Mouse (Mus musculus): Measurements from ENCODE around the gene Atp6v1g2. TPM values are rescaled to one million over a fixed set of nuclear protein-coding genes. Genes with fewer than 3 reads are reported as not detected.

Atp6v1g2 gene
- 1.8 and 3.2 TPM in 2 replicates for total RNA-seq (2023)

DNA sequence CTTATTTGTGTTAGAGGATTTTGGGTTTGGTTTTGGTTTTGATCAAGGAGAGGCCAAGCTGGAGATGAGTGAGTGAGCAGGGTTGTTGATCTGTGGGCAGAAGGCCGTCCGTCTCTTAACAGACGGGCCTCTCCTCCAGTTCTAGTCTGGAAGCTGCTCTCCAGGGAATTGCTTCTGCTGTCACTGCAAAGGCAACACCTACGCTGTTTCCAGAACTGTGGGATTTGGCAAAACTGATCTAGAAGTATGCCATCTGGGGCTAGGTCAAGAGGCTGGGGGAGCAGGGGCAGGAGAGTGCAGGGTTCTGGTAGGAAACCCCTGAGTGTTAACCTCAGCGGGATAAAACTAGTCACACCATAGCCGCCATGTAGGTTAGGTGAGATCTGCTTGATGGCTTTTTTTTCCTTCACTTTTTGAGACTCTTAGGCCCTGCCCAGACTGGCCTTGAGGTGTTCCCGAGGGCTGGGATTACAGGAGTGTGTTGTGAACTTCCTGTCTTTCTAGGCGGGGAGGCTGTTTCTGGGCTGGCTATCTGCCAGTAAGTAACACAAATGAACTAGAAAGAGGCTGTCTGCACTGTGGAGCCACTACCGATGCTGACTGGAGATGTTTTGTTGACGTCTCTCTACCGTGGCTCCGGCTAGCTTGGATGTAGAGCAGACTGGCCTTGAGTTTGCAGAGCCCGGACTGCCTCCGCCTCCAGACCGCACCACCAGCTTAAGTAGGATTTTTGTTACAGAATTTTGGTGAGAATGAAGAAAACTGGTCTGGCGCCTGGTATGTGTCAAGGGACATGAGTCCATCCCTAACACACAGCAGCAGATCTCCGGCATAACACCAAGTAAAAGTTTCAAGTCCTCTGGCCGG, at the start of gene Atp6v1g2:
Gene Atp6v1g2 (plus strand): TSS at position 547 of the 867 bp plus-strand sequence.

DNA sequence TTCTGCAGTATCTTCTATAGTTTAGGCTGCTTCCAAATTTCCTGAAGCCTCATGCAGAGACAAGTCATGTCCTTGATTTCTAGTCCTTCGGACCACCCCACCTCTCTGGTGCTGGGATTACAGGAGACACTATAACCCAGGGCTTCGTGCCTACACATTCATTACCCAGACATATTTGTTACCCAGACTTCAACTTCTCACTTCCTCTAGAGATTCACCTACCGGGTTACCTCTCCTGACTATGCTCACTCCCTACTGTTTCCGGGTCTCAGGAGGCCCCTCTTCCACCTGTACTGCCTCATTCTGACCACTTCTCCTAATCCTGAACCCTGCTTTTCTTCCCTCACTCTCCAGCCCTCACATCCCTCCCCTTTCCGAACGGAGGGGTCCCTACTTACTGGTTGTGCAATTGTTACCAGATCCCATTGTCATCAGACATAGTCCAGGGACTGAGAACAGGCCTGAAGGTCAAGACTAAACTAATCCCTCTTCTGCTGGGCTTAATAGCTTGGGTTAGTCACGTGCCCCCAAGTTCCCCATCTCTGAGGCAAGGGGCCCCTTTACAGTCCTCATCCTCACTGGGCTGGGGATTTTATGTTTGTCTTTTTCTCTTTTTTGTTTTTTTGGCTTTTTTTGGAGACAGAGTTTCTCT, 45.4 kb upstream of the Atp6v1g2 start, which contains the start of gene Lst1:
Gene Lst1 (minus strand): TSS at position 481 of the 652 bp plus-strand sequence.

DNA sequence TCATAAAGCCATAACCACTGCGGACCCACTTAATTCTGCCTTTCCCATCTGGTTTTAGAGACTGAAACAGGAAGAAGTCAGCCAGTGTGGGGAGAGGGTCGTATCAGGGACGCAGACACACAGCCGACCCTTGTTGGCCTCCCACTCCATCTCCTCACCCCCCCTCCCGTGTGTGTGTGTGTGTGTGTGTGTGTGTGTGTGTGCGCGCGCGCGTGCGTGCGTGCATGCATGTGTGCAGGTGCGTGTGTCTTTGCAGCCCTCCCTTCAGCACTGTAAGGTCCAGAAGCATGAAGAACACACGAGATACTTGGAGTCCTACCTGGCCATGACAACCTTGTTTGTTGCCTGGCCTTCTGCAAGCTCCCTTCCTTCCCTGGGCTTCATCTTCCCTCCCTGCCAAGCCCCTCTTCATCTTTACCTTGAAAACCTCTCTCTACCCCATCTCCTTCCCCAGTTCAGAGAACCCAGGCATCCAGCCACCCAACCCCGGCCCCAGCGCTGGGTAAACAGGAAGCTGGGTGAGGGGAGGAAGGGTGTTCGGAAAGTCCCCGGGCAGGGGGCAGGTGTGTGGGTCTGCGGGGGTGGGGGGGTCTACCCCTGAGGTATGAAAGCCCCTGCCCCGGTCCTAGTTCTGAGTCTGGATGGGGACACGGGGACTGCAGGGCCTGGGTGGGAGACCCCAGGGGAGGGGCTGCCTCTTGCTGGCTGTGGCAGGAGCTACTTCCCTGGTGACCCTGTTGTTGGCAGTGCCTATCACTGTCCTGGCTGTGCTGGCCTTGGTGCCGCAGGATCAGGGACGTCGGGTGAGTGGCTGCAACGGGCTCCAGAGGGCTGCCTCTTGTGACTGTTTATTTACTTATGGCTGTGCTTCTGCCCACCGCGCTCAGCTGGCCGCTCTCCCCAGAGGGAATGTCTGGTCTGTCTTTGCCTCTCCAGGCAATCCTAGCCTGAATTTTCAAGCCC, 39.3 kb upstream of the Atp6v1g2 start, which contains the start of gene Ltb:
Gene Ltb (plus strand): TSS at position 559 of the 963 bp plus-strand sequence.

DNA sequence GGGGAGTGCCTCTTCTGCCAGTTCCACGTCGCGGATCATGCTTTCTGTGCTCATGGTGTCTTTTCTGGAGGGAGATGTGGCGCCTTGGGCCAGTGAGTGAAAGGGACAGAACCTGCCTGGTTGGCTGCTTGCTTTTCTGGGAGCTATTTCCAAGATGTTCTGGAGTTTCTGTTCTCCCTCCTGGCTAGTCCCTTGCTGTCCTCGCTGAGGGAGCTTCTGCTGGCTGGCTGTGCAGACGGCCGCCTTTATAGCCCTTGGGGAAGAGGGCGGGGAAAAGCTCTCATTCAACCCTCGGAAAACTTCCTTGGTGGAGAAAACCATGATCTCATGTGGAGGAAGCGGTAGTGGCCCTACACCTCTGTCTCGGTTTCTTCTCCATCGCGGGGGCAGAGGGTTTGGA, 31.7 kb upstream of the Atp6v1g2 start, which contains the start of gene Tnf:
Gene Tnf (minus strand): TSS at position 221 of the 400 bp plus-strand sequence.

DNA sequence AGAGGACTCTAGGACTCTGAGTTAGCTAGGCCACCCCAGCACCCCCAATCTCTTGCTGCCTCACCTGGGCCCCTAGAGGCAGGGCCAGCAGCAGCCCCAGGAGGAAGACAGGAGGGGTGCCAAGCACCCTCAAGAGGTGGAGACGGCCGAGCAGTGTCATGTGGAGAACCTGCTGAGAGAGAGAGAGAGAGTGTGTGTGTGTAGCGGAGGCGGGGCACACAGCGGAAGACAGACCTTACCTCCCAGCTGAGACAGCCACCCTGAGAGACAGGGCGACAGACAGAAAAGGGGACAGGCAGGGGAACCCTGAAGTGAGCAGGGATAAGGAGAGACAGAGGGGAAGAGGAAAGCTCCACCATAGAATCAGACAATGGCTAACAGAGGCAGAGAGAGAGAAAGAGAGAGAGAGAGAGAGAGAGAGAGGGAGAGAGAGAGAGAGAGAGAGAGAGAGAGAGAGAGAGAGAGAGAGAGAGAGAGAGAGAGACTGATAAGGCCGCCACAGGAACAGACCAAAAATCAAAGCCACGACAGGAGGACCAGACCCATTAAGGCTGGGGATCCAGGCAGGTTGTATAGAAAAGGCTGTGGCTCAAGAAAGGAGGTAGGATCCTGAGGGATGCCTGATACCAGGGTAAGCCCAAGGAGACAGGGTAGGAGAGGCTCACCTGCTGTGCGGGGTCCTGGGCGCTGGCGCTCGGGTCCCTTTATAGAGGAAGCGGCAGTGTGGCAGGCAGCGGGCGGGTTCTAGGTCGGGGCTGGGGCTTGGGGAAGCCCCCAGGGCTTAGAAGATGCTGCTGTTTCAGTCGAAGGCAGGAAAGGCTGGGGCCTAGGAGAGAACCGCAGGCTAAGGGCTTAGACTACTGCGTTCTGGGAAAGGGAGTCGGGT, 28.7 kb upstream of the Atp6v1g2 start, which contains the start of gene Lta:
Gene Lta (minus strand): TSS at position 858 of the 886 bp plus-strand sequence.

DNA sequence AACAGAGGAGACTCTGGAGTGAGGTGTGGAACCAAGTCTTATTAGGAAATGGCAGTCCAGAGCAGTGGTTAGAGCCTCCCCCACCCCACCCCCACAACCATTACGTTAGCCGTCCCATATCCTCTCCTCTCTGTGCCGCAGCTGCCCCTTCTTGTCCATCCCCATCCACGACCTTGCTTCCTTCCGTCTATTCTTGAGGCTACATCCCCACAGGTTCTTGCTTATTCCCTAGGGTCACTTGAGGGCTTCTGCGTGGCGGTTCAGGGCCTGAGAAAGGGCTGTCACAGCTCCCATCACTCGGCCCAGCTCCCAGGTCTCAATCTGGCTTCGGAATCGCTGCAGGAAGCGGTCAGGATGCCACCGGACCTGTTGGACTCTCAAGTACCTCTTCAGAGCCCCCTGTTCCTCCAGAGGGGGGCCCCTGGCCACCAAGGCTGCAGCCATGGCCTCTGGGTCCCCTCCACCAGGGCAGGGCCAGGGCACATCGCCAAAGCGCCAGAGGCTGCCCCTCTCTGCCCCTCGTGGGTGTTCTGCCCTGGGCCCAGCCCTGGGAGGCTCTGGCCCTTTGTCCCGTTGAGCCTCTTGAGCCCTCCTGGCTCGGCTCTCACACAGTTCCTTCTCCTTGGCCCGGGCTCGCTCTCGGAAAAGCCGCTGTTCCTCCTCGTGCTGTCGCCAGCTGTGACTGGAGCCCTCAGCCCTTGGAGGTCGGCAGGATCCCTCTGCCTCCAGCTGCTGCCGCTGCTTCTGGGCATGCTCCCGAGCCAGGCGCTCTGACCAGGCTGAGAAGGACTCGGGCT, 13.1 kb upstream of the Atp6v1g2 start, which contains the start of gene Gm16181:
Gene Gm16181 (plus strand): TSS at position 679 of the 797 bp plus-strand sequence.

DNA sequence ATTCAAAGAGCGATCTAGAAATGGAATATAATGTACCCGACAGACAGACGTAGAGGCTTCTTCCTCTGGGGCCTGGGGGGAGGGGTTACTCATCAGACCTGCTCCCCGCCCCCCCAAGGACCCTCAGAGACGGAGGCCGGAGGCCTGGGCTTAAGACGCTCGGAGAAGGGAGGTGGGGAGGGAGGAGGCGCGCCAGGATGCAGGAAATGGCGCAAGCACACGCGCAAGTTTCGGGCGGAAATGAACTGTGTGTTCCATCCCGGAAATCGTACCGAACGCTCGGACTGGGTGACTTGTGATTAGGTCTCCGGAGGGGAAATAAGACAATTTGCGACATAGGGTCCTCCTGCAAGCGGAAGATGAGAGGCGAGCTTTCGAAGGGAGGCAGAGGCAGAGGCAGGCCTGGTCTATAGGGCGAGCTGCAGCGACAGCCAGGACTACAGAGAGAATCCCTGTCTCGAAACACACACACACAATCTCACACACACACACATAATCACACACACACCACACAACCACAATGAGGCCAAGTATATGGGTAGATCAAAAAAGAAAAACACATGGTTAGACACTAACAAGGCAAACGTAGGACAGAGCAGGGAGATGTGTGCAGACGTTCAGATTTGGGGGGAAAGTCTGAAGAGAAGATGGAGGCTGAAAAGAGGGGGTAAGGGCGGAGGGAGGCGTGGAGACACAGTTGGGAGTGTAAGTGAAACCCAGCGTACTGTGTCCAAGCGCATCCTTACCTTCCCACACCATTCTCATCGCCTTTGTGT, 2.3 kb downstream of the Atp6v1g2 start, which contains the start of gene Nfkbil1:
Gene Nfkbil1 (minus strand): TSS at position 179 of the 776 bp plus-strand sequence.

DNA sequence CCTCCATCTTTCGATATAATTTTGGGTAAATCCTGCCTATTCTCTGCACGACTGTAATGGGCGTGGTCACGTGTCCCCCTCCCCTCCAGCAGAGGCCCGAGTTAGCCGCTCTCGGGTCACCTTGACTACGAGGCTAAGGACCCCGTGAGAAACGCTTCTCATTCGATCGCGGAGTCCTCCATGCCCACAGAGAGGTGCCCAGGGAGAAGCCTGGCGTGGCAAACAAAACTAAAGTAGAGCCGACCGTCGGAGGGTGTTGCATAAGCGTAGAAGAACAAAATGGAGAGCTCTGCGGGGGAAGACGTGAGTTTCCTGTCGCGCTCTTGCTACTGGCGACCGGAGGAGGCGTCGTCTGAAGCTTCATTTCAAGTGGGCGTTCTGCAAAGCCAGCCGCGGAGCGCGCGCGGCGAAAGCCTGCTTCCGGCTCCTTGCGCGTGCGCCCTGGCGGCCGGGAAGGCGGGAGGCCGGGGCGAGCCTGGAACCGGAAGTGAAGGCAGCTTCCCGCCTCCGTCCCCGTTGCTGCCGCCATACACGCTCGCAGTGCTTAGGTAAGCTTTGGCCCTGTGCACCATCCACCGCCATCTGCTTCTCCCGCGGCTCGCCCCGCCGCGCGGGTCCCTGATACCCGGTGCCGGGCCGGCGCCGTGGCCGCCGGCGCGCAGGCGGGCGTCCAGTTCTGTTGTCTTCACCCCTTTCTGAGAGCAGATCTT, 8.0 kb downstream of the Atp6v1g2 start, which contains the start of gene Ddx39b:
Gene Ddx39b (plus strand): TSS at position 442 of the 710 bp plus-strand sequence.

DNA sequence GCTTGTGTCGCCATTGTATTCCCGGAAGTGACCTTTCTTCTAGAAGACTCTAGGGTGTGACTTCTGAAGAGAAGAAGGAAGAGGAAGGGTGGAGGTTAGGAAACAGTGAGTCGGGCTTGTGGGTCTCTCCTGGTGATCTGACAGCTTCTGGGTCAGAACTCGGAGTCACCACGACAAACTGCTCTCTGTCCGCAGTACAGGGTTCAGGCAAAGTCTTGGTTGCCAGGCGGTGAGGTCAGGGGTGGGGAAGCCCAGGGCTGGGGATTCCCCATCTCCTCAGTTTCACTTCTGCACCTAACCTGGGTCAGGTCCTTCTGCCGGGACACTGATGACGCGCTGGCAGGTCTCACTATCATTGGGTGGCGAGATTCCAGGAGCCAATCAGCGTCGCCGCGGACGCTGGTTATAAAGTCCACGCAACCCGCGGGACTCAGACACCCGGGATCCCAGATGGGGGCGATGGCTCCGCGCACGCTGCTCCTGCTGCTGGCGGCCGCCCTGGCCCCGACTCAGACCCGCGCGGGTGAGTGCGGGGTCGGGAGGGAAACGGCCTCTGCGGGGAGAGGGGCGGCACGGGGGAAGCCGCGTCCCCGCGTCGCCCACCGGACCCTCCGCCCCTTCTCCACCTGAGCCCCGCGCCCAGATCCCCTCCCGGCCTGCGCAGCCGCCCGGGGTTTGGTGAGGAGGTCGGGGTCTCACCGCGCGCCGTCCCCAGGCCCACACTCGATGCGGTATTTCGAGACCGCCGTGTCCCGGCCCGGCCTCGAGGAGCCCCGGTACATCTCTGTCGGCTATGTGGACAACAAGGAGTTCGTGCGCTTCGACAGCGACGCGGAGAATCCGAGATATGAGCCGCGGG, 29.4 kb downstream of the Atp6v1g2 start, which contains the start of gene H2-D1:
Gene H2-D1 (plus strand): TSS at position 67 of the 859 bp plus-strand sequence.

Other genes with a start within 250 kb of the Atp6v1g2 start
- 51.6 and 57.8 TPM in 2 replicates for gene Vars, start 232.7 kb upstream of the Atp6v1g2 start, total RNA-seq (2023)
- gene Vwa7, start 217.1 kb upstream of the Atp6v1g2 start, total RNA-seq (2023): 0.09 TPM in 1 of 2 replicates, not detected in the other
- 0.86 and 1.9 TPM in 2 replicates for gene Sapcd1, start 205.6 kb upstream of the Atp6v1g2 start, total RNA-seq (2023)
- 3.5 and 11.1 TPM in 2 replicates for gene Msh5, start 186.9 kb upstream of the Atp6v1g2 start, total RNA-seq (2023)
- 248 and 288 TPM in 2 replicates for gene Clic1, start 183.7 kb upstream of the Atp6v1g2 start, total RNA-seq (2023)
- 1.4 and 2.6 TPM in 2 replicates for gene Ddah2, start 174.6 kb upstream of the Atp6v1g2 start, total RNA-seq (2023)
- not detected in 2 replicates for gene Ly6g6c, start 168.3 kb upstream of the Atp6v1g2 start, total RNA-seq (2023)
- gene Mpig6b, start 167.5 kb upstream of the Atp6v1g2 start, total RNA-seq (2023): 0.47 TPM in 1 of 2 replicates, not detected in the other
- not detected in 2 replicates for gene Ly6g6e, start 156.8 kb upstream of the Atp6v1g2 start, total RNA-seq (2023)
- not detected in 2 replicates for gene Ly6g6d, start 155.6 kb upstream of the Atp6v1g2 start, total RNA-seq (2023)
- 1.1 TPM in 1 of 2 replicates, not detected in the other for gene Ly6g6f, start 148.1 kb upstream of the Atp6v1g2 start, total RNA-seq (2023)
- 44.4 and 57.6 TPM in 2 replicates for gene Abhd16a, start 144.4 kb upstream of the Atp6v1g2 start, total RNA-seq (2023)
- gene Ly6g5c, start 125.4 kb upstream of the Atp6v1g2 start, total RNA-seq (2023): not detected in 2 replicates
- 13.3 and 14.5 TPM in 2 replicates for gene Ly6g5b, start 118.2 kb upstream of the Atp6v1g2 start, total RNA-seq (2023)
- gene Gpank1, start 112.2 kb upstream of the Atp6v1g2 start, total RNA-seq (2023): 36.0 and 50.1 TPM in 2 replicates
- gene Csnk2b, start 111.6 kb upstream of the Atp6v1g2 start, total RNA-seq (2023): 135 and 169 TPM in 2 replicates
- gene D17H6S53E, start 107.3 kb upstream of the Atp6v1g2 start, total RNA-seq (2023): 21.0 and 24.5 TPM in 2 replicates
- not detected in 2 replicates for gene Apom, start 101.6 kb upstream of the Atp6v1g2 start, total RNA-seq (2023)
- 295 and 362 TPM in 2 replicates for gene Bag6, start 98.5 kb upstream of the Atp6v1g2 start, total RNA-seq (2023)
- gene Prrc2a, start 68.8 kb upstream of the Atp6v1g2 start, total RNA-seq (2023): 170 and 191 TPM in 2 replicates
- 10.8 and 14.1 TPM in 2 replicates for gene Aif1, start 57.6 kb upstream of the Atp6v1g2 start, total RNA-seq (2023)
- 410 and 626 TPM in 2 replicates for gene Lst1, start 45.2 kb upstream of the Atp6v1g2 start, total RNA-seq (2023)
- 118 TPM in 2 replicates for gene Ltb, start 39.2 kb upstream of the Atp6v1g2 start, total RNA-seq (2023)
- gene Tnf, start 31.7 kb upstream of the Atp6v1g2 start, total RNA-seq (2023): 115 TPM in 2 replicates
- gene Lta, start 28.3 kb upstream of the Atp6v1g2 start, total RNA-seq (2023): not detected in 2 replicates
- gene Gm16181, start 12.8 kb upstream of the Atp6v1g2 start, total RNA-seq (2023): 0.79 TPM in 1 of 2 replicates, not detected in the other
- gene Nfkbil1, start 2.1 kb downstream of the Atp6v1g2 start, total RNA-seq (2023): 18.5 and 19.9 TPM in 2 replicates
- gene Ddx39b, start 8.1 kb downstream of the Atp6v1g2 start, total RNA-seq (2023): 185 and 239 TPM in 2 replicates
- 1,574 and 1,649 TPM in 2 replicates for gene H2-D1, start 29.1 kb downstream of the Atp6v1g2 start, total RNA-seq (2023)
- 5.9 and 6.8 TPM in 2 replicates for gene H2-Q1, start 86.7 kb downstream of the Atp6v1g2 start, total RNA-seq (2023)
- 7.6 and 11.1 TPM in 2 replicates for gene H2-Q2, start 108.6 kb downstream of the Atp6v1g2 start, total RNA-seq (2023)
- gene H2-Q4, start 146.0 kb downstream of the Atp6v1g2 start, total RNA-seq (2023): 116 and 118 TPM in 2 replicates
- gene H2-Q6, start 191.2 kb downstream of the Atp6v1g2 start, total RNA-seq (2023): 16.1 and 22.8 TPM in 2 replicates
- 16.3 and 24.6 TPM in 2 replicates for gene H2-Q7, start 205.5 kb downstream of the Atp6v1g2 start, total RNA-seq (2023)
- 79.5 and 93.8 TPM in 2 replicates for gene H2-Q10, start 236.4 kb downstream of the Atp6v1g2 start, total RNA-seq (2023)

All from neutrophil, adult 65 days (primary cell).